Mouse (Mus musculus) liver, embryonic 11.5 days (tissue): ENCODE measurements around the gene Creb5. TPM values are rescaled to one million over a fixed set of nuclear protein-coding genes. Genes with fewer than 3 reads are reported as not detected.

ENCODE experiments used
- ATAC-seq: fragments of 200-750 bp; cut with Nextera tagmentation; replicated peaks from 2 replicates; pipeline ENCODE4 v1.8.0; 2017; ENCODE audit warnings: moderate number of reproducible peaks, mild to moderate bottlenecking, moderate TSS enrichment, moderate library complexity; ENCODE audit not compliant: low FRiP score
- DNase-seq: peaks from one replicate; pipeline ENCODE4 v3.0.0-alpha.2; 2017; ENCODE audit warnings: low spot score
- H3K27ac ChIP-seq: fragments of 300-500 bp; sonication (generic); 2 replicates; pipeline ENCODE4 v1.5.1; 2014; ENCODE audit warnings: mild to moderate bottlenecking, low read depth, low read length, control low read depth
- H3K27me3 ChIP-seq: fragments of 300-500 bp; sonication (generic); replicated peaks from 2 replicates; pipeline ENCODE4 v1.6.1; 2014; ENCODE audit warnings: low read length, mixed read lengths; ENCODE audit not compliant: control insufficient read depth, insufficient read depth
- H3K36me3 ChIP-seq: fragments of 300-500 bp; sonication (generic); 2 replicates; pipeline ENCODE4 v1.6.1; 2014; ENCODE audit warnings: mild to moderate bottlenecking, low read length, moderate library complexity, mixed read lengths; ENCODE audit not compliant: control insufficient read depth, insufficient read depth
- H3K4me1 ChIP-seq: fragments of 300-500 bp; sonication (generic); replicated peaks from 2 replicates; pipeline ENCODE4 v1.6.1; 2014; ENCODE audit warnings: low read length, mixed read lengths; ENCODE audit not compliant: control insufficient read depth, insufficient read depth
- H3K4me2 ChIP-seq: fragments of 300-500 bp; sonication (generic); 2 replicates; pipeline ENCODE4 v1.6.1; 2014; ENCODE audit warnings: mild to moderate bottlenecking, control low read depth, moderate library complexity
- H3K4me3 ChIP-seq: fragments of 300-500 bp; sonication (generic); 2 replicates; pipeline ENCODE4 v1.5.1; 2014; ENCODE audit warnings: low read depth, low read length, control low read depth
- H3K9ac ChIP-seq: fragments of 300-500 bp; sonication (generic); 2 replicates; pipeline ENCODE4 v1.6.1; 2014; ENCODE audit warnings: low read depth, low read length, control low read depth
- H3K9me3 ChIP-seq: fragments of 300-500 bp; sonication (generic); 2 replicates; pipeline ENCODE4 v1.6.1; 2016; ENCODE audit warnings: low read length, inconsistent platforms, mixed read lengths; ENCODE audit not compliant: control insufficient read depth
- WGBS: fragments of 180-500 bp; shearing (Covaris S2); extraction: QIAGEN DNeasy Blood & Tissue Kit; methylation state at CpG from one replicate; pipeline ENCODE4 v1.1.7; 2014; 5-methylcytosine and 5-hydroxymethylcytosine counted together
- polyA plus RNA-seq: library from polyadenylated mRNA; unstranded; fragments of >200 nt; fragmentation: Nextera tagmentation; extraction: Ambion mirVana; gene quantifications from 2 replicates; pipeline ENCODE4 v1.2.1, GENCODE M21; 2014

Creb5 gene
- polyA plus RNA-seq, 1 experiment from 2014 or later: 2.3 TPM

DNA sequence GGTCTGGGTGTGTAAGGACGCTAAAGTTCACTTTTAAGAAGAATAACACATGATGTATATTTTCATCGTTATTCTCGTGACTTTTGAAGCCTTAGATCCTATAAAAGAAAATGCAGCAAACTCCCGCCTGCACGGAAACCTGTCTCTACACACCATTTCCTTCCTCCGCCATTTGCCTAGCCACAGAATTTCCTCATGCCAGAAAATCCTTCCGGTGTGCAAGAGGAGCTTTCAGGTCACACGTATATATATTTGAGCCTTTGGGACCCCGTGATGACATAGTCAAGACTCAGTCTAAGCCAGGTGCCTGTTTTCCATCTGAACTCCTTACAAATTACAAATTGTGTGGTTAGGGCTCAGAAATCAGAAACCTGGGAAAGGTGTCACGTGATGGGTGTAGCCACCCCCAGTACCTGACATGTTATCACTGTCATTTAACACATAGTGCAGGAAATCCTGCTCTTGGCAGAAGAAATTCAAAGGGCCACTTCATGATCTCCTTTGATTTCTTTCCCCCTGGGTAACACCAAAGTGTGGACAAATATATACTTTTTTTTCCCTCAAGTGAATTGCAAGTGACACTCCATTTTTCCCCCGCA, 158.9 kb downstream of the Creb5 start:
- no peak overlapping the region for H3K4me2 ChIP-seq
- no peak overlapping the region for H3K9ac ChIP-seq
- H3K4me3 ChIP-seq: no peak overlapping the region
- no peak overlapping the region for H3K27ac ChIP-seq
- 70% methylated on average over 11 of the region's 11 CpGs for WGBS
- no peaks in the 10 kb centered on the region for H3K36me3 ChIP-seq
- no peak for DNase-seq
- H3K27me3 ChIP-seq: no peaks in the 10 kb centered on the region
- ATAC-seq: no peak
- no peaks in the 10 kb centered on the region for H3K9me3 ChIP-seq
- no peaks in the 10 kb centered on the region; the same call in 1 of the 2 replicates for H3K4me1 ChIP-seq

GRCm38 (mm10) chr6:53447479-53447878, 160.4 kb downstream of the Creb5 start:
- no peak for DNase-seq
- ATAC-seq: no peak
- H3K27me3 ChIP-seq: no peaks in the 10 kb centered on the region
- no peaks in the 10 kb centered on the region for H3K36me3 ChIP-seq
- H3K9ac ChIP-seq: no peak overlapping the region
- no peaks in the 10 kb centered on the region for H3K9me3 ChIP-seq
- no peaks in the 10 kb centered on the region; the same call in 1 of the 2 replicates for H3K4me1 ChIP-seq
- no peak overlapping the region for H3K4me3 ChIP-seq
- WGBS: 81% methylated on average over 9 of the region's 9 CpGs
- no peak overlapping the region for H3K27ac ChIP-seq
- no peak overlapping the region for H3K4me2 ChIP-seq

DNA sequence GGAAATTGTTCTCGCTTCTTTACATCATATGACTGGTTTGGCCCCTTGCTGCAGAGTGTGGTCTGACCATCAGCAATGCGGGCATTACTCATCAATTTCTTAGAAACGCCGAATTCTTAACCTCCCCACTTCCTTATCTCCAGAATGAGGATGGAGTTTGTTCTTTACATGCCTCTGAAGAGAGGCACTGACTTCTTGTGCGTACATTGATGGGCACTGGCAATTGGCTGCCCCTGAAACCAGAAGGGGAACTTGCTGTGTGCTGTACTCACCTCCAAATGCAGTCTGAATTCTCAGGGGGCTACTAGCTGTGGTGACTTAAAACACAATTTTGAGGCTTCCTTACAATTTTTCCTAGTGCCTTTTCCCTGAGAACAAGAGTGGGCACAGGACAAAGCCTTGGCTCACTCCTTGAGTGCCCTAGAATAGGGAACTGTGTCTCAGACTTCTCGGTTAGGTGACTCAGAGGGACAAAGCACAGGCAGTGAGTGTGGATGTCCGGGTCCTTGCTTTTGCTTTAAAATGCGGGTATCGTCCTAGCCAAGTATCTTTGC, 161.3 kb downstream of the Creb5 start:
- 55% methylated on average over 9 of the region's 9 CpGs for WGBS
- ATAC-seq: no peak

GRCm38 (mm10) chr6:53449437-53450173, 162.5 kb downstream of the Creb5 start:
- no peak overlapping the region for H3K27ac ChIP-seq
- no peaks in the 10 kb centered on the region; the same call in 1 of the 2 replicates for H3K4me1 ChIP-seq
- DNase-seq (no peak), ATAC-seq (no peak)
- no peak overlapping the region for H3K4me3 ChIP-seq
- H3K36me3 ChIP-seq: no peaks in the 10 kb centered on the region
- H3K4me2 ChIP-seq: no peak overlapping the region
- WGBS: 64% methylated on average over 9 of the region's 9 CpGs
- no peaks in the 10 kb centered on the region for H3K27me3 ChIP-seq
- no peaks in the 10 kb centered on the region for H3K9me3 ChIP-seq
- no peak overlapping the region for H3K9ac ChIP-seq

More for the DNA sequence above, 161.3 kb downstream of the Creb5 start:
- DNase-seq: no peak
- no peaks in the 10 kb centered on the region for H3K9me3 ChIP-seq
- H3K36me3 ChIP-seq: no peaks in the 10 kb centered on the region
- no peaks in the 10 kb centered on the region; the same call in 1 of the 2 replicates for H3K4me1 ChIP-seq
- no peak overlapping the region for H3K4me3 ChIP-seq
- H3K27ac ChIP-seq: no peak overlapping the region
- H3K9ac ChIP-seq: no peak overlapping the region
- no peak overlapping the region for H3K4me2 ChIP-seq
- no peaks in the 10 kb centered on the region for H3K27me3 ChIP-seq

GRCm38 (mm10) chr6:53450494-53450893, 163.4 kb downstream of the Creb5 start:
- DNase-seq (no peak), ATAC-seq (no peak)
- H3K27ac ChIP-seq: no peak overlapping the region
- H3K9me3 ChIP-seq: no peaks in the 10 kb centered on the region
- H3K4me1 ChIP-seq: no peaks in the 10 kb centered on the region; the same call in 1 of the 2 replicates
- H3K27me3 ChIP-seq: no peaks in the 10 kb centered on the region
- H3K4me3 ChIP-seq: no peak overlapping the region
- no peak overlapping the region for H3K4me2 ChIP-seq
- H3K36me3 ChIP-seq: no peaks in the 10 kb centered on the region
- 46% methylated on average over 3 of the region's 3 CpGs for WGBS
- H3K9ac ChIP-seq: no peak overlapping the region

GRCm38 (mm10) chr6:53452240-53452639, 165.2 kb downstream of the Creb5 start:
- Histone ChIP-seq H3K4me3 (no peak overlapping the region), H3K4me2 (no peak overlapping the region), H3K36me3 (no peaks in the 10 kb centered on the region), H3K9me3 (no peaks in the 10 kb centered on the region), H3K27ac (no peak overlapping the region), H3K27me3 (no peaks in the 10 kb centered on the region), H3K4me1 (no peaks in the 10 kb centered on the region; the same call in 1 of the 2 replicates), H3K9ac (no peak overlapping the region)
- no peak for DNase-seq
- whole genome bisulfite sequencing: 54% methylated on average over 6 of the region's 6 CpGs
- no peak for ATAC-seq

DNA sequence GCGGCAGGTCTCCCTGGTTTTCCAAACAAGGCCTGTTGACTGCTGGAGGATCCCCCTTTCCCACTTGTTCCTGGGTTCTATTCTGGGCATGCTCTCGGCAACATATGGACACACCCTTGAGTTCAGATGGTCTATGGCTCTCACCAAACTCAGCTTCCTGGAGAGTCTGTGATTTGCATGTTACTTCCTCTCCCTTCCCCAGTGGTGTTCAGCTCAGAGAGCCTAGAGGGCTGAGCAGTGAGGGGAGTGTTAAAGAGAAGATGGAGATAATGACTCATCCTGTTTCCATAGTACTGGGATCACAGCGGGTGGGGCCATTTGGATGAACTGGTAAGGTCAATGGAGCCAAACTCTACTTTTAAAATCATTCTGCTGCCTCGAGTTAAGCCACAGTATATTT, 168.4 kb downstream of the Creb5 start:
- ATAC-seq (no peak), DNase-seq (no peak)
- Histone ChIP-seq H3K27me3 (no peaks in the 10 kb centered on the region), H3K4me3 (no peak overlapping the region), H3K9me3 (no peaks in the 10 kb centered on the region), H3K36me3 (no peaks in the 10 kb centered on the region), H3K27ac (no peak overlapping the region), H3K4me1 (no peaks in the 10 kb centered on the region), H3K4me2 (no peak overlapping the region), H3K9ac (no peak overlapping the region)
- WGBS: 64% methylated on average over 4 of the region's 4 CpGs

DNA sequence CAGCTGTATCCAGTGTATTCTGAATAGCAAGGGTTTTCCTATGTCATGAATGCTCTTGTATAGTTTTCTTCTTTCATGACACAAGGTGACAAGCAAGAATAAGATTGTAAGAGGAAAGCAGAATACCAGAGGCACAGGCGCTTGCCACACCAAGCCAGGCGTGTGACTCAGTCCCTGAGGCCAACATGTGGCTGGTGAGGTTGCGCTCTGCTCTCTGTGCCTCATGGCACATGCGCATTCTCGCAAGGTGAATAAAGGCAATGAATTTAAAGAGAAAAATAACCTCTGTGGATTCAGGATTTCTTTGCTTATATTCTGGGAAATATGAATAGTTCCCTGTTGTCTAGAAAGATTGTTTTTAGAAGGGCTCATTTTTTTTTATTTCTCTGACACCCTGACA, 169.0 kb downstream of the Creb5 start:
- no peaks in the 10 kb centered on the region for H3K27me3 ChIP-seq
- H3K36me3 ChIP-seq: no peaks in the 10 kb centered on the region
- H3K4me2 ChIP-seq: no peak overlapping the region
- no peak overlapping the region for H3K4me3 ChIP-seq
- no peaks in the 10 kb centered on the region for H3K4me1 ChIP-seq
- DNase-seq: no peak
- WGBS: 90% methylated on average over 5 of the region's 5 CpGs
- no peak for ATAC-seq
- no peak overlapping the region for H3K27ac ChIP-seq
- no peaks in the 10 kb centered on the region for H3K9me3 ChIP-seq
- no peak overlapping the region for H3K9ac ChIP-seq
